Mouse (Mus musculus) testis, postnatal 14 days (tissue): ENCODE results near the gene Cox8a.

Source experiments
- DNase-seq: peaks from one replicate; pipeline ENCODE4 v3.0.0; 2021; ENCODE audit warnings: low spot score

Gene Cox8a

DNA sequence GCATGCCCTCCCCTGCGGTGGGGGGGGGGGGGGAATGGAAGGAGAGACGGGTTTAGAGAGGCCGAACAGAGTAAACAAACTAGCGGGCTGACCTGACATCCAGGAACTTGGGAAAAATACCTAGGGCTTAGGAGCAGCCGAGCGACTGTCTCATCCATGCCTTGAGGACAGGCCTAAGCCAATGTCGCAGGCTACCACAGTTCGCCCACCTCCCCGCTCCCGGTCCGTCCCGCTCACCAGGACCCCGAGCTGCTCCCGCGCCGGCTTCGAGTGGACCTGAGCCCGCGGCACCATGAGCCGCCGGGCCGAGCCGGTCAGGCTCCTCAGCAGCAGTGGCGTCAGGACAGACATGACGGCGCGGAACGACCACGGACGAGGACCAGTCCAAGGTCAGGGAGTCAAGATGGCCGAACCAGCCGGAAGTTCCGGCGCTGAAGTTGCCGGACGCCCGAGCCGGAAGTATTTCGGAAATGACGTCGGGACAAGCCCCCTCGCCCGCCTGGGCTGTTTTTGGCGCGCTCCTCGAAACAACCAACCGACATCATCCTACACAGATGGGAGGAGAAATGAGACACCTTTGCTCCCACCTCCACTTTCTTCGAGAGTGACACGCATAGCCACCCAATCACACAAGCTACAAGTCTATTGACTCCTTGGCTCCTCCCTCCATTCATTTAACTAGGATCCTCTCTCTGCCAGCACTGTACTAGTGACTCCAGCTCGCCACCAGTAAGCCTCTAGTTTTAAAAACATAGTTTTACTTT is at the start of gene Cox8a:
Gene Cox8a (minus strand): TSS at position 455 of the 764 bp plus-strand sequence.
- DNase-seq: peak; percentile 95

DNA sequence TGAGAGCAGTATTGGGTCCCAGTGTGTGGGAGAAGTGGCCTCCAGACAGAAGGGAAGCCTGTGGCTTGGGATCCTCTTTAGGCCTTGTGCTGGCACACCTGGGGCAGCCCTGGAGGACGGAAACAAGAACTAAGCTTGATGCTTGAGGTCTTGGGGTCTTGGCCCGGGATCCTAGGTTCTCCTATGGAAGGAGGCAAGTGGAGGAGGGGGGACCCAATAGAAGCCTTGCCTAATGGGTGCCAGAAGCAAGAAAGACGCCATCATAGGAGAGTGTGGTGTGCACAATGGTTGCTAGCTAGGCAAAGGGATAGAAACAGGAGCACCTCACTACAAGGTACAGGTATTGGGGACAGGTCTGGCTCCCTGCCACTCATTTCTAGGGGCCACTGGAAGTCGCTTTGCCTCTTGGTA is 49.0 kb upstream of the Cox8a start:
- DNase-seq: no peak

GRCm38 (mm10) chr19:7265478-7266191 is 48.2 kb upstream of the Cox8a start:
- DNase-seq: no peak

DNA sequence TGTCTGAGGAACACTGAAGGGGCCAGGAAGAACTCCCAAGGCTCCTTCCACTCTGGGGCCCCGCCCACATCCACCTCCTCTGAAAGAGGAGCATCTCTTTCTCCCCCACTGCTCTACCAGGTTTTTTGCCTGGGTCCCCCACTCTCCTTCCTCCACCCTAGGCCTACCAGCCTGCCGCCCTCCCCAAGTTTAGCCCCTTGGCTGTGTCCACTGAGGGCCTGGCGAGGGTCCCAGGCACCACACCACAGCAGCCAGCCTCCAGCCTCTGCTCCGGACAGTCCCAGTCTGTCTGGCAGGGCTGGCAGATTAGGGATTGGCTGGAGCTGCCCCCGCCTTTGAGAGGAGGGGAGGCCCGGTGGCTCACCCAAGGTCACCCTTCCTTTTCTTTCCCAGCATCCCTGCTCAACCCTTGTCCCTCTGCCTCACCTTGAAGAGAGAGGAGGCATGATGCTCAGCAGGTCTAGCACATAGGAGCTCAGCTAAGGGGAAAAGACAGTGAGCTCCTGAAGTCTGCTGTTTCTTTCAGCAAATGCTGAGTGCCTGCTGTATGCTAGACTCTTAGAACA is 47.4 kb upstream of the Cox8a start:
- no peak for DNase-seq

- DNase-seq: peak; percentile 66
Measured at GRCm38 (mm10) chr19:7264088-7264765, 46.8 kb upstream of the Cox8a start.

DNA sequence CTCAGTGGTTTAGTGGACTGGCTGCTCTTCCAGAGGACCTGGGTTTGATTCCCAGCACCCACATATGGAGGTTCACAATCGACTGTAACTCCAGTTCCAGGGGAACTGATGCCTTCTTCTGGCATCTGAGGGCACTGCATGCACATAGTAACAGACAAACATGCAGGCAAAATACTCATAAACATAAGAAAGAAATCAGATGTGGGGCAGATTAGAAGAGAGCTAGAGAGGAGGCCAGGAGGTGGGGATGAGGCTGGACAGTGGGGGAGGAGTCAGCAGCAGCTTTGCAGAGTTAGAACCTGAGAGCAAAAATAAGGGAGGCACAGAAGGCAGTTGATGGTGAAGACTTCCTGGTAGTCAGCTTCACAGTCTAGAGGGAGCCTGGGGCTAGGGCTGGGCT is 45.2 kb upstream of the Cox8a start:
- DNase-seq: no peak

- DNase-seq: no peak
Measured at GRCm38 (mm10) chr19:7261964-7262363, 44.5 kb upstream of the Cox8a start.

GRCm38 (mm10) chr19:7261476-7261875 is 44.1 kb upstream of the Cox8a start:
- no peak for DNase-seq

GRCm38 (mm10) chr19:7257881-7258280 is 40.5 kb upstream of the Cox8a start:
- DNase-seq: no peak

- no peak for DNase-seq
Measured at GRCm38 (mm10) chr19:7246021-7246420, 28.6 kb upstream of the Cox8a start.

DNA sequence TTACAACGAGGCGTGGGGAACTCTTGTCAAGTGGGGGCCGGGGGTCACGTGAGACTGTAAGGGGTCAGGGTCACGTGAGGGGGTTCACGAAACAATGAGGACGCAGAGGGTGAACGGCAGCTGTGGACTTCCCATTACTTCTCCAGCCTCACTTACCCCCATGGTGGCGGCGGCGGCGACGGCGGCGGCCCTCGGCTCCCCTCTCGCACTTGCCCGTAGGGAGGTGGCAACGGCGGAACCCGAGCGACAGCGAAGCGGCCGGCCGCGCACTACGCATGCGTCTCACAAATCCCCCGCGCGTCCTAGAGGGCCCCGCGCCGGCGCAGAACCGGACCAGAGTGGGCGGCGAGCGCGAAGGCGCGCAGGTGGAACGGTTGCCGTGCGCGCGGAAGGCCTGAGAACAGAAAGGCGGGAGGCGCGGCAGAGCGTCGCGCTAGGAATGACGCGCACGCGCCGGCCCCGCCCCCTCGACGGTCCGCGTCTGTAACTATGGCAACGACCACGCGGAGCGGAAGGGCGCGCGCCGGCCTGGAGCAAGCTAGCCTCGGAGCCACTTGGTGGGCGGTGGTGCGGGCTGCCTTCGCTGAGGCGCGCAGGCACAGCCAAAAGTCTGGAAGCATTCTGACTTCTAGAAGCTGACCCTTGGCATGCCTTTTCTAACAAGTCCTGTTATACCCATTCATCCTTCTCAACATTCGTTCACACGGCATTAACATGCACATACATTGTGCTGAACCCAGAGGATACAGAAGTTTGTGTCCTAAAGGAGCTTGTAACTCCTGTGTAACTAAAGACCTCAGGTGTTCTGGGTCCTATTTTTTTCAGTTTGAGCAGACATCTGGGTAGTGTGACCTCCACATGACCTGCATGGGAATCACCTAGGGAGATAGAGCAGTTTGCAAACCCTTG is 23.6 kb upstream of the Cox8a start, which contains the start of gene Naa40:
Gene Naa40 (minus strand): TSS at position 402 of the 909 bp plus-strand sequence.
- DNase-seq: peak; percentile 94

- DNase-seq: no peak
Measured at GRCm38 (mm10) chr19:7240291-7240690, 22.9 kb upstream of the Cox8a start.

GRCm38 (mm10) chr19:7239574-7239973 is 22.2 kb upstream of the Cox8a start:
- DNase-seq: no peak

DNA sequence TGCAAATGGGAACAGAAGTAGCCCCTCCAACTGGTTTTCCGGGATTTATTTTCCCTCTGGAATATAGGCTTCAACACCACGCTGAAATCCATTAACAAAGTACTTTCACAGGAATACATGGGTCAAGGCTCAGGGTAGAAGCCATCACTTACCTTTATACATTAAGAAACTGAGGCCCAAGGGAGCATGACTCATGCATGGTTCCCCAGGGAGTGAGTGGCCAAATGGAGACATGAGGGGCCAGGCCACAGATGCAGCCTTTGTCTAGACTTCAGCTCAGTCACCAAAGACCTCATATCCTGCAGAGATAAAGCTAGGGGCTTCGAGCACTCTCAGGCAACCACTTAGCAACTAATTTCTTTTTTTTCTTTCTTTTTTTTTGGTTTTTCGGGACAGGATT is 19.3 kb upstream of the Cox8a start:
- no peak for DNase-seq

DNA sequence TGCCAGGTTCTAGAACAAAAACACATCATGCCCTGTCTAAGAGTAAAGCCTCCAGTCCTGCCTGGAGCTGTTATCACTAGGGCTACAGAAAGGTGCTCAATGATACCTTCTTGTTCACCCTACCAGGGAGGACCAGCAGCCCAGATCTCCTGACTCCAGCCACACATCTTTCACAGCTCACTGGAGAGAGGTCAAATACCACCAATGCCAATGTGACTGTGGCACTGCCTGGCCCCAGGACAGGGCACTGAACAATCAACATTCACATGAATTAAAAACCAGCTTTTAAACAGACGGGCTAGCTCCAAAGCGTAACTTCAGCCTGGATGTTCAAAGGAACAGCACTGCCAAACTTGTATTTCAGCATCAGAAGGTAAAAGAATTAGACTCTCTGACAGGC is 18.6 kb upstream of the Cox8a start:
- DNase-seq: no peak

- no peak for DNase-seq
Measured at GRCm38 (mm10) chr19:7235461-7235860, 18.0 kb upstream of the Cox8a start.

GRCm38 (mm10) chr19:7234537-7235221 is 17.3 kb upstream of the Cox8a start:
- peak; percentile 51 for DNase-seq

DNA sequence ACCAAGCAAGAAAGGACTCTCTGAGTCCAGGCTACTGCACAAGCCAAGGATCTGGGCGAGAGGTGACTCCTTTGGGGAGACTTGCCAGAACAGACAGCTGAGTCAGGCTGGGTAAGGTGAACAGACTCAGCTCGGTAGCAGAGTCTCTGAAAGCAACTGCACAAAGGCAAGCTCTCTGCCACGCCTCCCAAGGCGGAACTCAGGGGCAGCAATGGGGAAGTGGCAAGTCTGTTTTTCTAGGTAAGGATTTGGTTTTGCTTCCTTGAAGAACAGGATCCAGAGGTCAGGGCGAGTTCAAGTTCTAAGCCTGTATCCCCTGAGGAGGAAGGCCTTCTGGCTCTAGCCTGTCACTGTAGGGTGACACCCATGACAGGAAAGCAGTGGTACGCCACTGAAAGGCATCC is 9.1 kb upstream of the Cox8a start:
- no peak for DNase-seq

DNA sequence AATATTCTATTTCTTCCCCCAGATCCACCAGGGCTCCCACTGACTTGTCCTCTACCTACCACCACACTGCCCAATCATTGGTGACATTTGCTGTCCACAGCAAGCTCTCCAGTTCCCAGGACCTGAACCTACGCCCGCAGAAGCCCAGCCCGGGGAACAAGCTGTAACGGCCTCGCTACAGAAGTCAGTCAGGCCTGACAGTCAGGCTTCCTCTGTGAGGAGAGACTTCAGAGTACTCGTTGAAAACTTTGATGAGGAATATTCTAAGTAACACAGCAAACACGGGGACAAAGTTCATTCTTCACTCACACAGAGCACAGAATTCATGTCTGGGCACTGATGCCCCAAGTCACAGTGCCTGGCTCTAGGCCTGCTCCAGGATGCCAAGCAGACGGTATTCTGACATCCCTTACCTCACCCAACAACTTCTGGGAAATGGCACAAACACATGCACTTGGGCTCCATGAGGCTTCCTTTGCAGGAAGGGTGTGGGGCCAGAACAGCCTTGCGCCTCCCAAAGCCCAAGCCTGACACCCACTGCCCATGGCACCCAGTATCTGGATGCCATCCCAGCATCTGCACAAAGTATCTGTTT is 7.8 kb upstream of the Cox8a start:
- DNase-seq: no peak

- DNase-seq: no peak
Measured at GRCm38 (mm10) chr19:7224253-7224652, 6.8 kb upstream of the Cox8a start.
